Mouse (Mus musculus) forebrain, embryonic 16.5 days (tissue): Measurements from ENCODE around the gene Sprr4. TPM values are rescaled to one million over a fixed set of nuclear protein-coding genes. Genes with fewer than 3 reads are reported as not detected.

Experiments used
- ATAC-seq: fragments of 200-750 bp; cut with Nextera tagmentation; 2 replicates; pipeline ENCODE4 v1.8.0; 2017; ENCODE audit warnings: mild to moderate bottlenecking, moderate library complexity
- H3K27ac ChIP-seq: fragments of 300-500 bp; sonication (generic); 2 replicates; pipeline ENCODE4 v1.5.1; 2014; ENCODE audit warnings: low read length, control low read depth
- H3K27me3 ChIP-seq: fragments of 300-500 bp; sonication (generic); replicated peaks from 2 replicates; pipeline ENCODE4 v1.6.1; 2014; ENCODE audit warnings: low read length; ENCODE audit not compliant: control insufficient read depth, insufficient read depth
- H3K36me3 ChIP-seq: fragments of 300-500 bp; sonication (generic); 2 replicates; pipeline ENCODE4 v1.6.1; 2014; ENCODE audit not compliant: control insufficient read depth, insufficient read depth
- H3K4me1 ChIP-seq: fragments of 300-500 bp; sonication (generic); replicated peaks from 2 replicates; pipeline ENCODE4 v1.6.1; 2014; ENCODE audit warnings: low read length; ENCODE audit not compliant: control insufficient read depth, insufficient read depth
- H3K4me2 ChIP-seq: fragments of 300-500 bp; sonication (generic); 2 replicates; pipeline ENCODE4 v1.6.1; 2014; ENCODE audit warnings: mild to moderate bottlenecking, low read length, control low read depth
- H3K4me3 ChIP-seq: fragments of 300-500 bp; sonication (generic); replicated peaks from 2 replicates; pipeline ENCODE4 v1.5.1; 2014; ENCODE audit warnings: mild to moderate bottlenecking, low read length, control low read depth
- H3K9ac ChIP-seq: fragments of 300-500 bp; sonication (generic); replicated peaks from 2 replicates; pipeline ENCODE4 v1.6.1; 2014; ENCODE audit warnings: low read depth, low read length, control low read depth
- H3K9me3 ChIP-seq: fragments of 300-500 bp; sonication (generic); 2 replicates; pipeline ENCODE4 v1.6.1; 2016; ENCODE audit warnings: low read length; ENCODE audit not compliant: control insufficient read depth
- WGBS: fragments of 180-500 bp; shearing (Covaris S2); extraction: QIAGEN DNeasy Blood & Tissue Kit; methylation state at CpG from one replicate; pipeline ENCODE4 v1.1.7; 2014; 5-methylcytosine and 5-hydroxymethylcytosine counted together
- polyA plus RNA-seq: library from polyadenylated mRNA; unstranded; fragments of >200 nt; fragmentation: Nextera tagmentation; extraction: Ambion mirVana; gene quantifications from 2 replicates; pipeline ENCODE4 v1.2.1, GENCODE M21; 2015

Sprr4 gene
- polyA plus RNA-seq, 1 experiment from 2014 or later = not detected

DNA sequence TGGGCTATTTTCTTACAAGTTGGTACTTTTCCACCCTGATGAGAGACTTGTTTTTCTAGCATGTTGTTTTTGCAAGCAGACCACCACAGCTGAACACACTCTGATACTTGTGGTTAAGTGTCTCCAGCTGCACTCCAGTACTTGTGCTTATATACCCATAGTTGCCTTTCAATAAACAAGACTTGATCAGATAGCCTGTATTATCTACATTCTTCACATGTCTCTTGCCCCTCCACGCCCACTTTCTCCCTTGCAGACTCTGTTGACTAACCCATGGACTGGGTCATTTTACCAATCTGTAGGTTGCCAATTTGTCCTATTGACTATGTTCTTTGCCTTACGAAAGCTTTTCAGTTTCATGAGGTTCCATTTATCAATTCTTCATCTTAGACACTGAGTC is 30.2 kb downstream of the Sprr4 start:
- Histone ChIP-seq H3K27me3 (no peaks in the 10 kb centered on the region), H3K27ac (no peak overlapping the region), H3K4me1 (no peaks in the 10 kb centered on the region), H3K4me2 (no peak overlapping the region), H3K9ac (no peak overlapping the region), H3K4me3 (no peak overlapping the region), H3K9me3 (no peaks in the 10 kb centered on the region), H3K36me3 (no peaks in the 10 kb centered on the region)
- no peak for ATAC-seq
- WGBS = 93% methylated on average over 2 of the region's 2 CpGs

DNA sequence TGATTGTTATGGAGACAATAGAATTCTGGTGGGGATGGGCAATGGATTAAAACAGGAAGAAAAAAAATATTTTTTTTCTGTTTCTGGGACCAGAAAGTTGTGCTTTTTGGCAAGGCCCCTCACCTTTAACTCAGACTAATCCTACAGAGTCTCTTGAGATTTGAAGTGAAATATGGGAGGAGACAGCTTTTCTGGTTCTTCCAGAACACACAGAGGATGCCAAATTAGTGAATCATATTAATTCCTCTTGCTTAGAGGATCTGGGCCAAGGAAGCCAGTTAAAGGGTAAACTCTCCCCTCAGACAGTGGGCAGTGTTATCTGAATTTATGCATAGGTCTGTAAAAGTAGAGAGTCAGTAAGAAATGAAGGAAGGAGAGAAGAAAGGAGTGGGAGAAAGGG is 32.9 kb downstream of the Sprr4 start:
- H3K36me3 ChIP-seq = no peaks in the 10 kb centered on the region
- no peaks in the 10 kb centered on the region for H3K27me3 ChIP-seq
- no peak overlapping the region for H3K9ac ChIP-seq
- no peak overlapping the region for H3K27ac ChIP-seq
- no peak overlapping the region for H3K4me2 ChIP-seq
- no peak overlapping the region for H3K4me3 ChIP-seq
- ATAC-seq = no peak
- no peaks in the 10 kb centered on the region for H3K9me3 ChIP-seq
- H3K4me1 ChIP-seq = no peaks in the 10 kb centered on the region

DNA sequence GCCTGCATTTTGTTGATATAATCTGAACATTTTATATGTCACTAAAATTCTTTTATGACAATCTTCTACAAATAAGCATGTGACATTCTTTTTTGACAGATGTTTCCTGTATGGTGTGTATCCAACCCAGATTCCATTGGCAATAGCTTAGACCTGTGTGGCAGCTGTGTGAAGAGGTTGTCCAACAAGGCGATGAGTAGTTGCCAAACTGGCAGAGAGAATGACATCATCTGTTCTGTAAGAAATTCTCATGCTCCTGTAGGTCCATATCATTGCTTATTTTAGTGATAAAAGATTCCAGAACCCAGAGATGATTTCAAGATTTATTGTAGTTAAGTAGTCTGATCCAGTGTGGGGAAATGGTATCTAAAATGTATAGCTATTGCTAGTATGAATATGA is 33.7 kb downstream of the Sprr4 start:
- Histone ChIP-seq H3K4me2 (no peak overlapping the region), H3K27me3 (no peaks in the 10 kb centered on the region), H3K4me1 (no peaks in the 10 kb centered on the region), H3K9me3 (no peaks in the 10 kb centered on the region), H3K4me3 (no peak overlapping the region), H3K36me3 (no peaks in the 10 kb centered on the region), H3K9ac (no peak overlapping the region), H3K27ac (no peak overlapping the region)
- WGBS = 88% methylated on average over 1 of the region's 1 CpGs
- ATAC-seq = no peak

DNA sequence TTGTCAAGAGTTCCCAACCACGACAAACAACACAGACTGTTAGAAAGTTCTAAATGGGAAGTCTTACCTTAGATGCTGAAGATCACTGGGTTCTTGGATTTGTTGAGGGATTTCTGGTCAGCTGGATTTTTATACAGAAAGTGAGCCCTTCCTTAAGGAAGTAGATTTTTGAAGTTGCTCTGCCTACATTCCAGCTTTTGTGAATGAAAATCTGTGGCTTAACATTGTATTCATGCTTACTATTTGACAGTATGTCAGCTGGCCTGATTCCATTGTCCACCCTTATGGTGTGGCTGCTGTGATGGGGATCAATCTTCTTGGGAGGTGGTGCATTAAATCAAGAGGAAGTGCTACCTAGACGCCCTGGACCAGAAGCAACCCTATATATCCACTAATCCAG is 41.7 kb downstream of the Sprr4 start, which contains the start of gene Sprr3:
Gene Sprr3 (minus strand): TSS at position 101 of the 400 bp plus-strand sequence.
- Histone ChIP-seq H3K4me3 (no peak within 1 kb of the TSS), H3K4me1 (no peaks in the 10 kb centered on the region), H3K4me2 (no peak within 1 kb of the TSS), H3K9ac (no peak within 1 kb of the TSS), H3K27me3 (no peaks in the 10 kb centered on the region), H3K27ac (no peak within 1 kb of the TSS), H3K36me3 (no peaks in the 10 kb centered on the region), H3K9me3 (no peaks in the 10 kb centered on the region)
- no peak for ATAC-seq
- 65% methylated on average over 2 of the region's 2 CpGs for WGBS

DNA sequence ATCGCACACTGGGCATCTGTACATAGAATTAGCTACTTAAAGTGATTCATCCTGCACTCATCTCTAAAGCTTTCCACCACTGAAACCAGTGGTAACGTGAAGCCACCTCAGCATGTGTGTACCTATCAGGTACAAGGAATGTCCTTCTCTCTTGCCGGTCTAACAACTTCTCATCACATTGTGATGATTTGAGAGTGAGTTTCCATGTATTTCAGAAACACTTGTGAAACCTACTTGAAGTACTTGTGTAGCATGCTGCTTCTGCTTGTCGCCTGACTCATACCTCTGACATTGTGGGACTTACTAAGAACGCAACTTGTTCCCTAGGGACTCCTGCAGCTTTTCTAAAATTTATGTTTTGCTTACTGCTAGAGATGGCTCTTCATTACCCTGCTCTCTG is 45.1 kb downstream of the Sprr4 start:
- no peaks in the 10 kb centered on the region for H3K9me3 ChIP-seq
- H3K9ac ChIP-seq = no peak overlapping the region
- H3K4me1 ChIP-seq = no peaks in the 10 kb centered on the region
- no peaks in the 10 kb centered on the region for H3K36me3 ChIP-seq
- no peak overlapping the region for H3K4me2 ChIP-seq
- no peak overlapping the region for H3K27ac ChIP-seq
- WGBS = 90% methylated on average over 5 of the region's 5 CpGs
- ATAC-seq = no peak
- no peaks in the 10 kb centered on the region for H3K27me3 ChIP-seq
- no peak overlapping the region for H3K4me3 ChIP-seq

Other genes starting within 250 kb of the Sprr4 start
- gene Sprr2a3, start 215.1 kb downstream of the Sprr4 start, polyA plus RNA-seq = not detected in 2 replicates
- gene Sprr2b, start 183.9 kb downstream of the Sprr4 start, polyA plus RNA-seq = not detected in 2 replicates
- gene Sprr2d, start 161.4 kb downstream of the Sprr4 start, polyA plus RNA-seq = not detected in 2 replicates
- not detected in 2 replicates for gene Sprr2e, start 148.3 kb downstream of the Sprr4 start, polyA plus RNA-seq
- gene Sprr2f, start 135.3 kb downstream of the Sprr4 start, polyA plus RNA-seq = not detected in 2 replicates
- not detected in 2 replicates for gene Sprr2h, start 114.8 kb downstream of the Sprr4 start, polyA plus RNA-seq
- not detected in 2 replicates for gene Sprr2i, start 92.5 kb downstream of the Sprr4 start, polyA plus RNA-seq
- not detected in 2 replicates for gene Sprr2j-ps, start 82.4 kb downstream of the Sprr4 start, polyA plus RNA-seq
- 5.5 and 9.6 TPM in 2 replicates for gene Gm9774, start 71.1 kb downstream of the Sprr4 start, polyA plus RNA-seq
- not detected in 2 replicates for gene Sprr2k, start 67.9 kb downstream of the Sprr4 start, polyA plus RNA-seq
- gene Sprr1b, start 61.7 kb downstream of the Sprr4 start, polyA plus RNA-seq = not detected in 2 replicates
- not detected in 2 replicates for gene Sprr3, start 41.8 kb downstream of the Sprr4 start, polyA plus RNA-seq
- gene Sprr1a, start 14.6 kb downstream of the Sprr4 start, polyA plus RNA-seq = 0.32 TPM in 1 of 2 replicates, not detected in the other
- not detected in 2 replicates for gene 2310046K23Rik, start 34.0 kb upstream of the Sprr4 start, polyA plus RNA-seq
- not detected in 2 replicates for gene Ivl, start 73.2 kb upstream of the Sprr4 start, polyA plus RNA-seq
- not detected in 2 replicates for gene Smcp, start 88.5 kb upstream of the Sprr4 start, polyA plus RNA-seq
- gene 2210017I01Rik, start 107.0 kb upstream of the Sprr4 start, polyA plus RNA-seq = not detected in 2 replicates
- not detected in 2 replicates for gene Lce6a, start 121.2 kb upstream of the Sprr4 start, polyA plus RNA-seq
- gene Lce1a1, start 147.8 kb upstream of the Sprr4 start, polyA plus RNA-seq = not detected in 2 replicates
- not detected in 2 replicates for gene Lce1b, start 156.4 kb upstream of the Sprr4 start, polyA plus RNA-seq
- not detected in 2 replicates for gene Lce1a2, start 169.8 kb upstream of the Sprr4 start, polyA plus RNA-seq
- gene Lce1c, start 178.8 kb upstream of the Sprr4 start, polyA plus RNA-seq = not detected in 2 replicates
- not detected in 2 replicates for gene Lce1d, start 186.7 kb upstream of the Sprr4 start, polyA plus RNA-seq
- gene Lce1e, start 208.6 kb upstream of the Sprr4 start, polyA plus RNA-seq = not detected in 2 replicates
- not detected in 2 replicates for gene Lce1f, start 219.9 kb upstream of the Sprr4 start, polyA plus RNA-seq
- gene Gm38119, start 238.6 kb upstream of the Sprr4 start, polyA plus RNA-seq = not detected in 2 replicates